Mouse (Mus musculus) adrenal gland, postnatal 25 days (tissue): ENCODE measurements around the gene Dr1. TPM values are rescaled to one million over a fixed set of nuclear protein-coding genes. Genes with fewer than 3 reads are reported as not detected.
A peak's percentile ranks its signal among the peaks of the same experiment; 100 is the strongest.
"Not testable (repeated sequence)": the region's sequence is repeated elsewhere in the genome, so short reads cannot be mapped to it uniquely, and the experiment has no call there.

Source experiments
- DNase-seq: peaks from one replicate; pipeline ENCODE4 v3.0.0; 2021; ENCODE audit warnings: mixed read lengths
- long read RNA-seq: library from polyadenylated mRNA; stranded (forward); transcript quantifications from one replicate; pipeline ENCODE4 v2.0.0, GENCODE M21; 2021
- total RNA-seq: library from RNA; stranded (reverse); gene quantifications from 2 replicates; pipeline ENCODE4 v1.2.3, GENCODE M21; 2021

Dr1 gene
- total RNA-seq, result 31.9 and 35.2 TPM in 2 replicates
- long read RNA-seq, transcript Dr1-201 (3 exons, 3,085 nt), result major isoform, 34 of 37 reads
- long read RNA-seq, partial matches to known transcripts, result 1 of 37 reads
- long read RNA-seq, other reads (novel, unspliced or antisense), result 2 of 37 reads

DNA sequence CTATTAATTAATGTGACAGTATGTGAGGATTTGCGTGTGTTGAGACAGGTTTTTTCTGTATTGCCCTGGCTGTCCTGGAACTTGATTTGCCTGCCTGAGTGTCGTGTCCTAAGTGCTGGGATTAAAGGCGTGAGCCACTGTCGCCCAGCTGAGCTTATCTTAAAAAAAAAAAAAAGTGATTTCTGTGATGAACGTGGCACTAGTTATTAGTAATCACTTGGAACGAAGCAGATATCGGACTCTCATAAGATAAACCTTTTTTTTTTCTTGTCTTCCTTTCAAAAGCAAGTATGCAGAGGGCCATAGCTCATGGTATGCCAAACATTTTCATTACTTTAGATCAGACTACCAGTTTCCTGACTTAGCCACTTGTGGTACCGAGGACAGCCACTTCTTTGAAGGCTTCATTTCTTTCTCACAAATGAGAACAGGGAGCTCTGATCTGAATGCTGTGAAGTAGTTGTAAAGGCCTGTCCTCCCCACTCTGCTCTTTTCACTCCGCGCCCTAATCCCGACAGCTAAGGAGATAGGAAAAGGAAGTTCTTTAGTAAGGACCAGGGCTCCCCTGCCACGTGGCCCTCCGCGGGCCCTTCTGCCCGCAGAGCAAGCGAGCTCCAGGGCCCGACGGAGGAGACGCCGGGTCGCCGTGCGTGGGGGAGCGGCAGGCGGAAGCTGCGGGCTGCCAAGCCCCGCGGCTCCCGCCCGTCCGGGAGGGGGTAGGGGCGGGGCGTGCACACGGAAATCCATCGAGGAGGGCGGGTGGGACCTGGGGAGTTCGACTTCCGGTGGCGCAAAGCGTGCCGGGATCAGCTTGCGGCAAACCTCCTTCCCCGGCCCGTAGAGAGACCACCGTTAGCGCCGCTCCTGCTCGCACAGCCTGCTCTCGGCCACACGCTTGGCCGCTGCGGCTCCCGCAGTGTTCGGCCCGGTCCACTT, at the start of gene Dr1:
Gene Dr1, plus strand, starts transcription at position 771 of the 936 bp plus-strand sequence.
- DNase-seq, result peak; percentile 90

DNA sequence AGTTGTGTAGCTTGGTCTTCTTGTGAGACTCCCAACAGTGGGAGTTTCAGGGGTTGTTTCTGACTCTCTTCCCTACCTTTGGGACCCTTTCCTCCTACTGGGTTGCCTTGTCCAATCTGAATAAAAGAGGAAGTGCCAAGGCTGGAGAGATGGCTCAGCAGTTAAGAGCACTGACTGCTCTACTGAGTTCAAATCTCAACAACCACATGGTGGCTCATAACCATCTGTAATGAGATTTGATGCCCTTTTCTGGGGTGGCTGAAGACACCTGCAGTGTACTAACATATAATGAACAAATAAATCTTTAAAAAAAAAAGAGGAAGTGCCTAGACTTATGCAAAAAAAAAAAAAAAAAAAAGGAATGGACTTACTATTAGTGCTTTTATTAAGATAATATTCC, 44.6 kb upstream of the Dr1 start:
- DNase-seq, result no peak

DNA sequence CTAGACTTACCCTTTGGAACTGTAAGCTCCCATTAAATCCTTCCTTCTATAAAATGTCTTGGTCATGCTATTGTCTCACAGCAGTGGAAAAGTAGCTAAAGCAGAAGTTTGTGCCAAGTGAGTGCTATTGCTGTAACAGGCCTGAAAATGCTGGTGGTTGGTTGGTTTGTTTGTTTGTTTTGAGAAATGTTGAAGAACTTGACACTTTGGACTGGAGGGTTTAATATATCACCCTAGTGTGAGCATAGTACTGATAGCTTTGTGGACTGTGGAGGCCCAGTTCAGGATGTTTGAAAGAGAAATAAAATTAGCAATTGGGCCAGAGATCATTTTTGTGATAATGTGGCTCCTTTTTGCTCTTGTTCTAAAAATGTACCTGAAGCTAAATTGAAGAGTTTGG, 42.5 kb upstream of the Dr1 start:
- no peak for DNase-seq

DNA sequence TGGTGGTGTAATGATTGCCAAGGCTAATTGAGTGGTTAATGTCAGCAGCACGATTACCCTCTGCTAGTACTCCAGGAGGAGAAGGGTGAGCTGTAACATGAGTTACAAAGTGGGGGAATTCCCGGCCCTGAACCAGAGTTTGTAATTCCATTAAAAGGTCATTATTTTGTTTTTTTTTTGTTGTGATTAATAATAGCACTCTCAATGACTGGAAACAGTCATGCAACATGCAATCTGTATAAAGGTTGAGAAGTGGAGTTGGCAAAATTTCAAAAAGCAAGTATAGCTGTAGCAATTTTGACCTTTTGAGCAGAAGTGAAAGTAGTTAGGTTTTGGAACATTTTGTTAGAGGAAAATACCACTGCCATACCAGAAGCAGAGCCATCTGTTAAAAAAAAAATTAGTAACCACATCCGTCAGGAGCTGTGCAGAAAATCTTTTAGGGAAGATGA, 22.4 kb upstream of the Dr1 start:
- peak; percentile 15 for DNase-seq

DNA sequence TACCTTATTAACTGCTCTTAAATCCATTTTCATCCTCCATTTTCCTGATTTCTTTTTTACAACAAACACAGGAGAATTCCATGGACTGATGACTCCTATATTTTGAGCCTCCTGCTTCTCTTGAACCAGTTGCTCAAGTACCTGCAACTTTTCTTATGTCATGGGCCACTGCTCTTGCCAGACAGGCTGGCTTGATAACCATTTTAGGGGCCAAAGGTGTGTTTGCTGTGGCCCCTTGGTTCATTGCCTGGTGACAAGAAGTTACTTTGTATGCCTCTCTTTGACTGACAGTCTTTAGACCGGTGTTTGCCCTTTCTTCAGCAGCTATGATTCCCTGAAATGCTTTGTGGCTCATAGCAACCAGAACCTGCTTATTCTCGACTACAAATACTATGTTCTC, 18.7 kb upstream of the Dr1 start:
- no peak for DNase-seq

DNA sequence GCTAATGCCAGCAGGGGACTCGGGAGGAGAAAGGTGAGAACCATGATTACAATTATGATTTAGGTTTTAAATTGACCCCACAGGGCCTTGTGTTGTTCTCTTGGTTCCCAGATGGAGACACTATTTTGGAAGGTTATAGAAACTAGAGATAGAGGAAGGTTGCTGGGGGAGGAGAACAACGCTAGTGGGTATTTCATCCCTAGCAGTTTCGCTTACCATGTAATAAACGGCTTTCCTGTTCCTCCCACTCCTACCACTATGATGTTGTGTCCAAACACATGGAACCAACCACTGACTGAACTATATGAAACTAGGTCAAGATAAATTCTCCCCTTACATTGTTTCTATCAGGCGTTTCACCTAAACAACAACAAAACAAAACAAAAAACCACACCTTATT, 13.4 kb upstream of the Dr1 start:
- no peak for DNase-seq

DNA sequence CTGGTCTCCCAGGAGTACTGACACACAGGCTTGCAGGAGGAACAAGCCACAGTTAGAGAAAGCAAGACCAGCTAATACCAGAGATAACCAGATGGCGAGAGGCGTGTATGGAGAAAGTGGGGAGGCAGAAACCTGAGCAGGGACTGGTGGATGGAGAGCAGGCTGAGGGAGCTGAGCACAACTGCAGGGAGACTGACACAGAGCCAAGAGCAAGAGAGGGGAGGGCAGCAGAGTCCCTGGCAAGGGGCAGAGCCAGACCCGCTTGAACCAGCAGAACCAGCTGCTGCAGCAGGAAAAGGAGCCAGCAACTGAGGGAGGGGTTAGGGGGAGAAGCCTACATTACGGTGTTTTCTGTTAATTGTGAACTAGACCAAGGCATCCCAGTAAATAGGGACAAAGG, 6.0 kb upstream of the Dr1 start:
- no peak for DNase-seq

DNA sequence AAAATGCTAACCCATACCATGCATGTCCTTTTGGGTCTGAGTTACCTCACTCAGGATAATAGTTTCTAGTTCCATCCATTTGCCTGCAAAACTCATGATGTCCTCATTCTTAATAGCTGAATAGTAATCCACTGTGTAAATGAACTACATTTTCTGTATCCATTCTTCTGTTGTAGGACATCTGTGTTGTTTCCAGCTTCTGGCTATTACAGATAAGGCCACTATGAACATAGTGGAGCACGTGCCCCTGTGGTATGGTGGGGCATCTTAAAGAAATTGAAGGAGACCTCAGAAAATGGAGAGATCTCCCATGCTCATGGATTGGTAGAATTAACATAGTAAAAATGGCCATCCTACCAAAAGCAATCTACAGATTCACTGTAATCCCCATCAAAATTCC, 4.9 kb upstream of the Dr1 start:
- not testable (repeated sequence) for DNase-seq

DNA sequence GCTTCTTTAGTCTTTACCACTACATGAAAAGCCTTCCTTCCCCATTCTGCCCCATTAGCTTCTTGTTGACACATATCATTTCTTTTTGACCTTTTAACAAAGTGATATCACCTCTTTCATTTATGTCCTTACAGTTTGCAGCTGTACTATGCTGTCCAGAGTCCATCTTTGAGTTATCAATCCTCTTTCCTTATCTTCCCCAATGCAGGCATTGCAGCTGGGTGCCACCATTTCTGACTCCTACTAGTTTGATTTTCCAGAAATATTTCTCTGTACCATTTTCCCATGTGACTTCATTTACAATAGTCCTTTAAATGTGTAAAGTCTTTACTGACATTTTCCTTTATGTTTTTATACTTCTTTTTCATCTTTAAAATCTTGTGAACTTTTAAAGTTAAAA, 1.7 kb upstream of the Dr1 start:
- DNase-seq, result no peak

DNA sequence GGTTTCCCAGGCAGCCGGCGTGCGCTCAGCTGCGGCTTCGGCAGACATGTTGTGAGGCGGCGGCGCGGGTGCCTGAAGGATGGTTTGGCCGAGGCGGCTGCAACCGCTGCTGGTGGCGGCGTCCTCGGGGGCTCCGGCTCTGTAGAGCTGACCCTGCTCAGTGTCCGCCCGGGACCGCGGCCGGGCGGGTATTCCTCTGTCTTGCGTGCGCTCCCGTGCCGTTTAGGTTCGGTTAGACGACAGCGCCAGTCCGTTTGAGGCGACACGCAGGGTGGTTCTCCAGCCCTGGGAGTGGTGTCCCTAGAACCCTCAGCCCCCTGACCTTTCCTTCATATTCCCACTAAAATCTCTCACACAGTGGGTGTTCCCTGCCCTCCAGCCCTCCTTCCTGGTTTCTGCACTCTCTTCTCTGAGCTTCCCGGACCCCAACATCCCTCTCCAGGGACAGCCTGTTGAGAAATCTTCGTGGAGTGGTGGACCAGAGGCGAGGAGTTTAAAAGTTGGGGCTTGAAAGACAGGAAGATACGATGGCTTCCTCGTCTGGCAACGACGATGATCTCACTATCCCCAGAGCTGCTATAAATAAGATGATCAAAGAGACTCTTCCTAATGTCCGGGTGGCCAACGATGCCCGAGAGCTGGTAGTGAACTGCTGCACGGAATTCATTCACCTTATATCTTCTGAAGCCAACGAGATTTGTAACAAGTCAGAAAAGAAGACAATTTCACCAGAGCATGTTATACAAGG, 540 bp downstream of the Dr1 start:
- DNase-seq, result peak; percentile 4

DNA sequence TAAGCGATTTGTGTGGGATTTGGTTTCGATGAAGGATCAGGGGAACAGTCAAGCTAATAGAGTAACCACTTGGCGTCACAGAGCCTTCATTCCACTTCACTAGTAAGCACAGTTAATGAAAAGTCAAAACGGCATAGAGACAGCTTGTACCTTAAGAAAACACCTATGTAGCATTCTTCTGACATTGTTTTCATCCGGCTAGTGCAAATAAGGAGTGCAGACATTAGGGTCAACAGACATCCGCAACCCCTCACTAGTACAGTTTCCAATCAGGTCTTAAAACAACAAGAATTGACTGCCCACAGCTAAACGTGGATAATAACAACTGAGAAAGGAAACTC, 1.1 kb downstream of the Dr1 start:
- no peak for DNase-seq

DNA sequence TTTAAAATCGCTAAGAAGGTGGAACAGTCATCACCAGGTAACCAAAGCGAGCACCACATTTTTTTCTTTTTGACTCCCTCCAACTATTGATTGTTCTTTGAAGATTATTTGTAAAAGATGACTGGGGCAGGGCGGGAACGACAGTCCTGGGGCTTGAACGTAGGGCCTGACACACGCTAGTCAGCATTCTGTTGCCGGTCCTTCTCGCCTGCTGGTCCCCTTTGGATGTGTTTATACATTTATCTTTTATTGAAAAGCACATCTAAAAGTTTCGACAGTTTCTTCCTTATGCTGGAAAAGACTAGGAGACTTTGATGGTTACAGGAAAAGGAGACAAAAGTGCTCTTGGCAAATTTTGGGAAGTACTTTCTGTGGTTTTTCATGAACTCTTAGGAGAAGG, 1.7 kb downstream of the Dr1 start:
- no peak for DNase-seq

DNA sequence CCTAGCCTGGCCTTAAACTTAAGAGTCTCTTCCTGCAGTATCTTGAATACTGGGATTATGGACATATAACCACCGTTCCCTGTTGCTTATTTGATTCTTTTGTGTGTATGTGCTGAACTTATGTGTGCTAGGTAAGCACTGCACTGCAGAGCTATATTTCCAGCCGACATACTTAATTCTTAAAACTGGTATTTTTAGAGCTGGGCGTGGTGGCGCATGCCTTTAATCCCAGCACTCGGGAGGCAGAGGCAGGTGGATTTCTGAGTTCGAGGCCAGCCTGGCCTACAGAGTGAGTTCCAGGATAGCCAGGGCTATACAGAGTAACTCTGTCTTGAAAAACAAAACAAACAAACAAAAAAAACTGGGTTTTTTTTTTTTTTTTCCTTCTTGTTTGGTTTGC, 2.6 kb downstream of the Dr1 start:
- DNase-seq, result not testable (repeated sequence)

DNA sequence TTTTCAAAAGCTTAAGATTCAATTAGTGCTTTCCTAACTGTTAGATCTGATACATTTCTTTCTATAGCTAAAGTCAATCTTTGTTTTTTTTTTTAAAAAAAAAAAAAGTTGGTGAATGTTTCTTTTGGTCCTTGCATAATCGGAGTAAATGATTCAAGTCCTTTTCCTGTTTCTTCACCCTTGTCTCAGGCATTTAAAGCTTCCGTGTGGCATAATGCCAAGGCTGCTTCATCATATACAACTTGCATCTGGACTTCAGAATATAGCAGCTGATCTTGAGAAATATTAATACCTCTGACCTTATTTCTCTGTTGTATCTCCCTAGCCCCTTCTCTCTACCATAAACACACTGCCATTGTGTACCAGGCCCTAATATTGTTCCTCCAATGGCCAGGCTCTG, 18.3 kb downstream of the Dr1 start:
- no peak for DNase-seq

DNA sequence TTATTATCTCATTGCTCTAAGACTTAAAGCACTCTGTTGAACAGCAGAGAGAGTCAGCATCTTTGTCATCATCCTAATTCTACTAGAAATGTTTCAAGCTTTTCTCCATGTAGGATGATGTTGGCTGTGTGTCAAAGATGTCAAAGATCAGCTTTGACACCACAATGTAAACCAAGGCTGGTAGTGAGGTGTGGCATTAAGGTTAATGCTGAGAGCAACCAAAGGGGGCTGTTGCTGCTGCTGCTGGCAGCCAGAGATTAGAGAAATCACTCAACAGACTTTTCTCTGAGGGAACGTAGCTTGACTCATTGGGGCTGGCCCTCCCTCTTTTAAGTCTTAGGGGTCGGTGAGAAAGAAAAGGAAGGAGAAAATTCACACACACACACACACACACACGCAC, 32.9 kb downstream of the Dr1 start:
- no peak for DNase-seq

DNA sequence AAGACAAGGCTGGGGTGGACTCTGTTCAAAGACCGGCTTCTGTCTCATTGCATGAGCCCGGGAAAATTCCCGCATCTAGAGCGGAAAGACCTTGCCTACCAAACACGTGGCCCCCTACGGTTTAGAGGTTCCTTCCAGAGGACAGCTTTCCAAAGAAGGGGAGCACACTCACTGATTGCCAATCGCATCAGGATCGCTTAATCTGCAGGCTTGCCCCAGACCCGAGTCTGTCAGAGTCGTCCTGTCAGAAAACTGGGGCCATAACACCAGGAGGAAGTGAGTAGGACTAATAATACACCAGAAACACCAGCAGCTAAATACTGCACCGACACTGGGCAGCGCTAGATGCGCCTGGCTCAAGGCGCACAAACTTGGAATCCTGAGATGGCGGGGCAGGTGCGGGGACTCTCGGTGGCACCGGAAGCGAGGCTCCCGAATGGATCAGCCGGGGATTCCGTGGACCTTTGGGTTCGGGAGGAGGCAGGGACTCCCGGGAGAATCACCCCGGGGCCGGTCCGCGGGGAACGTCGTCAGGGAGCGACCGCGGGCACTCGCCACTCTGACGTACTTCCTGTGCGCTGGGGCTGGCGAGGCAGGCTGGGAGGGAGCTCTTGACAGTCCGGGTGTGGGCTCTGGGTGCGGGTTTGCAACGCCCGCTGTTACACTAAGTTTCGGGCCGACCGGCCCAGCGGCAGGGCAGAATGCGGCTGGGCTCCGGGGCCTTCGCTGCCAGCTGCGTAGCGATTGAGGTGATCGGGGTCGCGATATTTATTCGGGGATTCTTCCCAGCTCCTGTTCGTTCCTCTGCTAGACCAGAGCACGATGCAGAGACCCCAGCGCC, 43.7 kb downstream of the Dr1 start, which contains the start of gene Pigg:
Gene Pigg, plus strand, starts transcription at position 386 of the 841 bp plus-strand sequence.
- DNase-seq, result peak; percentile 94

DNA sequence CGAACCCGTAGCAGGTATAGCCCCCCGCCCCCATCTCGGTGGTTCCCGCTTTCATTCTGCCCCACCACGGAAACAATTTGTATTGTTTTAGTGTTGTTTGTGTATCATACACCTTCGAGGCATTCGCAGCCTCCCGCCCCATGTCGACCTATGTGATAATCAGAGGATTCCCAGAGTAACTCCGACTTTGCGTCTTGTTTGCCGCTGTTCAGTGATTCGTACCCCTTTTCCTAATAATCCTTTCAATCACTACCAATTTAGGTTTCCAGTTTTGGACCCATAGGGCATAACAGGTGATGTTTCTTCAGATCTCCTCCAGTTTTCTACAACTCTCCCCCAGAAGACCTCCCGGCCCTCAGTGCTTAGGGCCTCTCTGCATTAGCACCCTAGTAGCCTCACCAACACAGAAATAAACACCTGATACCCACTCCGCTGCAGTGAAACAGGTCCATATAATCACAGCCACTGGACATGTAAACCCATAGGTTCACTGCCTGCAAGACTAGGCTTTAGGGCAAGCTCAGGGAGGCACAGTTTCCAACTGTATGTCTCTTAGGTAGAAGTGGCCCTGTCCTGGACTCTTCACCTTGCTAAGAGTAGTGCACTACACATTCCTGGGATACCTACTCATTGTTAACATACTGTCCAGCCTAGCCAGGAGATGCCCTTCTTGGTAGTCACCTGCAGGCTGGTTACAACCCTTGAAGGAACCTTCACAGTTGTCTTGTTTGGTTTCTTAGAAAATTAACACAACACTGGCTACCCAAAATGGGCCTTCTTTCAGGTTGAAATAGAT, 44.6 kb downstream of the Dr1 start:
- DNase-seq, result no peak
